Mouse (Mus musculus) heart, embryonic 14.5 days (tissue): ENCODE results near the gene Ralgps1. TPM values are rescaled to one million over a fixed set of nuclear protein-coding genes. Genes with fewer than 3 reads are reported as not detected.
"Not testable (repeated sequence)": the region's sequence is repeated elsewhere in the genome, so short reads cannot be mapped to it uniquely, and the experiment has no call there.

Source experiments
- ATAC-seq: fragments of 200-750 bp; cut with Nextera tagmentation; 2 replicates; pipeline ENCODE4 v1.8.0; 2017; ENCODE audit warnings: low read depth, moderate TSS enrichment; ENCODE audit not compliant: insufficient number of reproducible peaks, insufficient read depth, low FRiP score
- H3K27ac ChIP-seq, 2 experiments: fragments of 200-500 bp in 1 of 2; fragments of 300-500 bp in 1 of 2; sonication (generic) in 1 of 2; replicated peaks in 1 of 2; 2 replicates each; pipeline ENCODE4 v1.5.1; 2012 to 2014; ENCODE audit warnings: low read depth in 2 of 2, low read length in 2 of 2, control low read depth in 1 of 2, mild to moderate bottlenecking in 1 of 2, mixed read lengths in 1 of 2; ENCODE audit not compliant: control insufficient read depth in 1 of 2, insufficient read depth in 1 of 2
- H3K27me3 ChIP-seq: fragments of 300-500 bp; sonication (generic); 2 replicates; pipeline ENCODE4 v1.6.1; 2014; ENCODE audit warnings: mild to moderate bottlenecking, low read length, control low read depth; ENCODE audit not compliant: control insufficient read depth, insufficient read depth
- H3K36me3 ChIP-seq: fragments of 300-500 bp; sonication (generic); 2 replicates; pipeline ENCODE4 v1.6.1; 2014; ENCODE audit warnings: mild to moderate bottlenecking, control low read depth, low read length, mixed read lengths; ENCODE audit not compliant: control insufficient read depth, insufficient read depth
- H3K4me1 ChIP-seq, 2 experiments: fragments of 200-500 bp in 1 of 2; fragments of 300-500 bp in 1 of 2; sonication (generic) in 1 of 2; 2 replicates each; pipeline ENCODE4 v1.6.1; 2012 to 2014; ENCODE audit warnings: low read length in 2 of 2, control low read depth in 1 of 2, mixed read lengths in 1 of 2; ENCODE audit not compliant: control insufficient read depth in 2 of 2, insufficient read depth in 2 of 2
- H3K4me2 ChIP-seq: fragments of 300-500 bp; sonication (generic); 2 replicates; pipeline ENCODE4 v1.6.1; 2014; ENCODE audit warnings: mild to moderate bottlenecking, low read length
- H3K4me3 ChIP-seq, 2 experiments: fragments of 200-500 bp in 1 of 2; fragments of 300-500 bp in 1 of 2; sonication (generic) in 1 of 2; 2 replicates each; pipeline ENCODE4 v1.5.1; 2012 to 2014; ENCODE audit warnings: low read length in 2 of 2, mild to moderate bottlenecking in 2 of 2, control low read depth in 1 of 2, low read depth in 1 of 2, moderate library complexity in 1 of 2; ENCODE audit not compliant: control insufficient read depth in 1 of 2, insufficient read depth in 1 of 2
- H3K9ac ChIP-seq: fragments of 300-500 bp; sonication (generic); 2 replicates; pipeline ENCODE4 v1.6.1; 2014; ENCODE audit warnings: mild to moderate bottlenecking, low read length
- H3K9me3 ChIP-seq: fragments of 300-500 bp; sonication (generic); 2 replicates; pipeline ENCODE4 v1.6.1; 2016; ENCODE audit warnings: low read length, control low read depth; ENCODE audit not compliant: control insufficient read depth
- WGBS: fragments of 180-500 bp; shearing (Covaris S2); extraction: QIAGEN DNeasy Blood & Tissue Kit; methylation state at CpG from one replicate; pipeline ENCODE4 v1.1.7; 2014; 5-methylcytosine and 5-hydroxymethylcytosine counted together
- polyA plus RNA-seq: library from polyadenylated mRNA; unstranded; fragments of >200 nt; fragmentation: Nextera tagmentation; extraction: Ambion mirVana; gene quantifications from 2 replicates; pipeline ENCODE4 v1.2.1, GENCODE M21; 2014

The Ralgps1 gene
- polyA plus RNA-seq, 1 experiment from 2014 or later = 6.7 TPM

DNA sequence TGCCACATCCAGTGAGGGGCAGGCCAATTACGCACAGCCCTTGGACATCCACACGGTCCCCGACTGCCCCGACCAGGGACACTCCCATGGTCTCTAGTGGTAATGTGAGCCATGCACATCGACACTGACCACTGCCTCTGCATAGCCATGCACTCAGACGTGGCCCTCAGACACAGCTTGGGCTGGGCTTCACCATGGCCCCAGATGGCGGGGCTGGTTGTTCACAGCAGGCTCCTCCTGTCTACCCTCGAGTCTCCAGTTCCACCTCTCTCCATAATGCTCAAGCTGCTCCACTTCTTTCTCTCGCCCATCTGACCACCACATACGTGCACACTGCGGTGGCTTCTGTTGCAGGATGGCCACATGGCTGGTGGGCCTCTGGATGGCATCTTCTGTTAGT, 160.0 kb downstream of the Ralgps1 start:
- not testable (repeated sequence) for H3K27me3 ChIP-seq, H3K4me3 ChIP-seq, ATAC-seq, H3K4me2 ChIP-seq, H3K9ac ChIP-seq, H3K27ac ChIP-seq, H3K36me3 ChIP-seq, H3K9me3 ChIP-seq
- peaks cover 14 to 28% of the 10 kb centered on the region in 2 experiments for H3K4me1 ChIP-seq
- 86% methylated on average over 11 of the region's 11 CpGs for WGBS

DNA sequence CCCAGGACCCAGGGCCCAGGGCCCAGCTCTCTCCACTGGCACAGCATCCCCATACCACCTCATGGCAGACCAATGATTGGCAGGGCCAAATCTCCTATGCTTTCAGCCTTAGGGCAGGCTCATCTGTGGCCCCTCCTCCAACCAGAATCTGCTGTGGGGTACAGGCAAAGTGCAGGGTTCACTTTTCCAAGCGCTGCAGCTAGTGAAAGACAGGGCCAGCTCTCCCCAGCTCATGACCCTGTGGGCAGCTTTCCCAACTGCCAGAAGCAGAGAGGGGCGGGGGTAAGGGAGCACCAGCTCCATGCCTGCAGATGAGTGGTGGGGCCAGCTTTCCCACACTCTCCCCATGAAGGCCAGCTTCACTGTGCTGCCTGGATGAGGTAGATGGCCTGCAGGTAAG, 160.4 kb downstream of the Ralgps1 start:
- Histone ChIP-seq H3K4me3 (no peak overlapping the region), H3K36me3 (no peaks in the 10 kb centered on the region), H3K4me1 (peaks cover 17 to 32% of the 10 kb centered on the region in 2 experiments), H3K27me3 (no peaks in the 10 kb centered on the region), H3K9me3 (no peaks in the 10 kb centered on the region), H3K9ac (no peak overlapping the region), H3K27ac (no peak overlapping the region), H3K4me2 (no peak overlapping the region)
- WGBS = 72% methylated on average over 2 of the region's 2 CpGs
- no peak for ATAC-seq

DNA sequence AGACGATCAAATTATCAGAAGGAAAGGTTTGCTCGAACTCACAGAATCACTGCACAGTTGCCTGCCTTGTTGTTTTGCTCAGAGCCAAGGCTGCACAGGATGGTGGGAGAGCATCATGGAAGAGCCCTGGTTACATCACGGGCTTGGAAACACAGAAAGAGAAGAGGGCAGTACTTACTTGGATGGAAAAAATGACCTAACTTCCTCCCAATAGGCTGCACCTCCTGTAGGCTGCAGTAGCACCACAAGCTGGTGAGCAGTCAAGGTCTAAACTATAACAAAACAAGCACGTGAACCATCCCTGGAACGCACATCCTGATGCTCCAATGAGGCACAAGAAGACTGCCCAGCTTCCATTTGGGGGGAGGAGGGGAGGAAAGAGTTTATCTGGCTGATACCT, 163.2 kb downstream of the Ralgps1 start:
- H3K9me3 ChIP-seq = no peaks in the 10 kb centered on the region
- WGBS = 57% methylated on average over 5 of the region's 5 CpGs
- peaks cover 40 to 51% of the 10 kb centered on the region in 2 experiments for H3K4me1 ChIP-seq
- no peak overlapping the region for H3K4me2 ChIP-seq
- ATAC-seq = no peak
- no peaks in the 10 kb centered on the region for H3K36me3 ChIP-seq
- H3K27me3 ChIP-seq = no peaks in the 10 kb centered on the region
- H3K27ac ChIP-seq = no peak overlapping the region
- H3K4me3 ChIP-seq = no peak overlapping the region
- no peak overlapping the region for H3K9ac ChIP-seq

DNA sequence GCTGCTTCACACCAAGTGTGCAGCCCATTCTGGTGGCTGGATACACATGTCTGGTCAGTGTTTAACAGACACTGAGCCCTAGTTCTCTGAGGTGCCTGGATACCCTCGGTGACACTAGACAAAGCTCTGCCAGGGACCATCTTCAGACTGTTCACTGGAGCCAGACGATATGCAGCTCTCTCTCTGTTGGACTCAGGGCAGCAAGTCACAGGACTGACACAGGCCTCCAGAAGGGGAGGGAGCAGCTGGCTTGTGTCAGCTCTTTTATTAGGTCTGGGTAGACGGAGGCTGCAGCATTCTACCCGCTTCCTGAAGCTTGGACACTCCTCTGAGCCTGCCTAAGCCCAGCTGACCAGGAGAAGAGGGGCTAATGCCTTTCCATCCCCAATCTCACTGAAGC, 164.2 kb downstream of the Ralgps1 start:
- no peaks in the 10 kb centered on the region for H3K27me3 ChIP-seq
- H3K4me2 ChIP-seq = no peak overlapping the region
- H3K4me1 ChIP-seq = peaks cover 49 to 61% of the 10 kb centered on the region in 2 experiments
- no peak for ATAC-seq
- no peak overlapping the region for H3K4me3 ChIP-seq
- no peak overlapping the region for H3K9ac ChIP-seq
- H3K9me3 ChIP-seq = no peaks in the 10 kb centered on the region
- WGBS = 12% methylated on average over 4 of the region's 4 CpGs
- peak overlapping the region; percentile 61 to 71; a peak in 3 of 4 replicates for H3K27ac ChIP-seq
- no peaks in the 10 kb centered on the region for H3K36me3 ChIP-seq

DNA sequence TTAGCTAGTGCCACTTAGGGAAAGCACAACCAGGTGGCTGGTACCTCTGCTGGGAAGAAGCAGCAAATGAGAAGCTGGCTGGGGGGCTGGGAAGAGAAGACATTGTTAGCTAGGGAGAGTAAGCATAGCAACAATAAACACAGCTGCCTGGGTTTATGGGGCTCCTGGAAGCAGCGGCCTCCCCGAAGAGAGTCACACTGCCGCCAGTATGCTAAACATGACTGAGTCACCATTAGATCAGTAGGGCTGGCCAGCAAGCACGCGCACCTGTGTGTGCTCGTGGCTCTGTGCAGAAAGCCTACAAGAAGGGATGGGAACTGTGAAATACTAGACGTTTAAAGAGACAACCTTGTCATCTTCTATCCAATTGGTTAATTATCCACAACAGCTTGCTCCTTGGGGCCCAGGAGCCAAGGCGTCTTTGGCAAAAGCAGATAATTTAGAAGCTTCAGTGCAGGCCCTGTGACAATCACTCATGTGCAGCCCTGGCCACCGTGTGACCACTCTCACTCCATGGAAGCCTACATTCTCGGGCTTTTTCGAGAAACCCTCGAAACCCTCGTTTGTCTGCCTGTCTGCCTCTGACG, 165.3 kb downstream of the Ralgps1 start:
- Histone ChIP-seq H3K4me2 (no peak overlapping the region), H3K9ac (no peak overlapping the region; the same call in 1 of the 2 replicates), H3K27me3 (no peaks in the 10 kb centered on the region), H3K4me1 (peaks cover 55 to 72% of the 10 kb centered on the region in 2 experiments), H3K27ac (peak overlapping the region; percentile 68 to 71; a peak in 3 of 4 replicates), H3K36me3 (no peaks in the 10 kb centered on the region), H3K4me3 (no peak overlapping the region), H3K9me3 (no peaks in the 10 kb centered on the region)
- 66% methylated on average over 14 of the region's 14 CpGs for WGBS
- no peak for ATAC-seq

DNA sequence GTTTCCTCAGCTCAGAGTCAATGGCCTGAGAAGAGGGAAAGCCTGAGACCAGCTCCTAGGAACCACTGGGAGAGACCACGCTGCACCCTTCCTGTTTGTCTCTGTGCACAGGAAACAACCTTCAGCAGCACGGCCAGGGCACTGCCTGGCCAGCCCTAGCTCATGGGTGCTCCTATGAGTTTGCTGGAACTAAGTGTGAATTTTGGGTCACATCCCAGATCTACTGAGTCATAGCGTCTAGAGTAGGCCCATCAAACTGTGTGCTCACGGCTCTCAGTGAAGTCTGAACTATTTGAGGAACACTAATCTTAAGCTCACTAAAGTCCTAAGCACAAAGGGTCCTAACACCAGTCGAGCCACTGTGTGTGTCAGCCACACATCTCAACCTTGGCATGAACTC, 166.3 kb downstream of the Ralgps1 start:
- Histone ChIP-seq H3K9me3 (no peaks in the 10 kb centered on the region), H3K4me1 (peaks cover 66 to 82% of the 10 kb centered on the region in 2 experiments), H3K27me3 (no peaks in the 10 kb centered on the region), H3K4me3 (no peak overlapping the region), H3K9ac (no peak overlapping the region), H3K36me3 (no peaks in the 10 kb centered on the region), H3K27ac (peak overlapping the region; percentile 68 to 71), H3K4me2 (no peak overlapping the region)
- peak; percentile 11; the same call in 1 of the 2 replicates for ATAC-seq
- 30% methylated on average over 5 of the region's 5 CpGs for WGBS

DNA sequence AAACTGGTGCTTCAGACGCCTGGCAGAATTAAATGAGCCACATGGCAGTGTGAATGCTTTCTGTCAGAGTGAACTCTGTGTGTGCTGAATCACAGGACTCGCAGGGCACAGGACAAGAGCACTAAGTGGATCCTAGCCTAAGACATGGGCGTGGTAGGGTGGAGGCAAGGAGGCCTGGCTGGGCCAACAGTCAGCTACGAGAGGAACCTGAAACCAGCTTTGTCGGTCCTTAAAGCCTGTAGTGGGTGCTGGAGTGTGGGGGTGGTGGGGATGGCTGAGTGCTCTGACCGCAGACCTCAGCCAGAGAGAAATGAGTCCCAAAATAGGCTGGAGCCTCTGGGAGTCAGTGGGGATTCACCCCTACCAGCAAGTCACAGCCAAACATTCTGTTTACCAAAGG, 168.0 kb downstream of the Ralgps1 start:
- no peak for ATAC-seq
- no peak overlapping the region for H3K4me3 ChIP-seq
- H3K4me2 ChIP-seq = no peak overlapping the region
- H3K27me3 ChIP-seq = no peaks in the 10 kb centered on the region
- H3K4me1 ChIP-seq = peaks cover 77 to 91% of the 10 kb centered on the region in 2 experiments
- no peaks in the 10 kb centered on the region for H3K36me3 ChIP-seq
- peak overlapping the region; percentile 50 to 71 for H3K27ac ChIP-seq
- 23% methylated on average over 6 of the region's 6 CpGs for WGBS
- no peaks in the 10 kb centered on the region for H3K9me3 ChIP-seq
- peak overlapping the region; percentile 13; the same call in 1 of the 2 replicates for H3K9ac ChIP-seq
